Mouse (Mus musculus) heart, postnatal 0 days (tissue): ENCODE results near the gene Slc44a5. TPM values are rescaled to one million over a fixed set of nuclear protein-coding genes. Genes with fewer than 3 reads are reported as not detected.

ENCODE experiments used
- ATAC-seq: fragments of 200-750 bp; cut with Nextera tagmentation; 2 replicates; pipeline ENCODE4 v1.8.0; 2017; ENCODE audit warnings: low read depth, moderate number of reproducible peaks, moderate library complexity; ENCODE audit not compliant: insufficient read depth
- DNase-seq: peaks from one replicate; pipeline ENCODE4 v3.0.0-alpha.2; 2016; ENCODE audit warnings: low spot score
- H3K27ac ChIP-seq: fragments of 300-500 bp; sonication (generic); 2 replicates; pipeline ENCODE4 v1.5.1; 2014; ENCODE audit warnings: low read depth, mild to moderate bottlenecking
- H3K27me3 ChIP-seq: fragments of 300-500 bp; sonication (generic); 2 replicates; pipeline ENCODE4 v1.6.1; 2014; ENCODE audit warnings: low read length, mixed read lengths; ENCODE audit not compliant: control insufficient read depth, insufficient read depth
- H3K36me3 ChIP-seq: fragments of 300-500 bp; sonication (generic); replicated peaks from 2 replicates; pipeline ENCODE4 v1.6.1; 2014; ENCODE audit warnings: low read length, mixed read lengths; ENCODE audit not compliant: control insufficient read depth, insufficient read depth
- H3K4me1 ChIP-seq: fragments of 300-500 bp; sonication (generic); 2 replicates; pipeline ENCODE4 v1.6.1; 2014; ENCODE audit warnings: antibody characterized with exemption; ENCODE audit not compliant: control insufficient read depth, insufficient read depth
- H3K4me2 ChIP-seq: fragments of 300-500 bp; sonication (generic); 2 replicates; pipeline ENCODE4 v1.6.1; 2014; ENCODE audit warnings: low read depth, mild to moderate bottlenecking, low read length, moderate library complexity
- H3K4me3 ChIP-seq: fragments of 300-500 bp; sonication (generic); 2 replicates; pipeline ENCODE4 v1.5.1; 2014; ENCODE audit warnings: low read depth, low read length
- H3K9ac ChIP-seq: fragments of 300-500 bp; sonication (generic); replicated peaks from 2 replicates; pipeline ENCODE4 v1.6.1; 2014; ENCODE audit warnings: low read depth, low read length, mixed read lengths
- H3K9me3 ChIP-seq: fragments of 300-500 bp; sonication (generic); replicated peaks from 2 replicates; pipeline ENCODE4 v1.6.1; 2016; ENCODE audit warnings: low read length; ENCODE audit not compliant: control insufficient read depth
- CTCF ChIP-seq: IDR thresholded peaks from 2 replicates; pipeline ENCODE4 v1.5.1; 2016; ENCODE audit warnings: antibody characterized with exemption, control low read depth, low read depth
- EP300 ChIP-seq: IDR thresholded peaks from 2 replicates; pipeline ENCODE4 v1.6.1; 2016; ENCODE audit warnings: antibody characterized with exemption, low read depth
- WGBS: fragments of 180-500 bp; shearing (Covaris S2); extraction: QIAGEN DNeasy Blood & Tissue Kit; methylation state at CpG from one replicate; pipeline ENCODE4 v1.1.7; 2014; 5-methylcytosine and 5-hydroxymethylcytosine counted together
- polyA plus RNA-seq: library from polyadenylated mRNA; unstranded; fragments of >200 nt; fragmentation: Nextera tagmentation; extraction: Ambion mirVana; gene quantifications from 2 replicates; pipeline ENCODE4 v1.2.1, GENCODE M21; 2015
- total RNA-seq: library from RNA; depleted of rRNA; stranded (reverse); fragments of >200 nt; gene quantifications from 2 replicates; pipeline ENCODE4 v1.2.3, GENCODE M21; 2014; ENCODE audit warnings: low replicate concordance

Gene Slc44a5
- total and polyA plus RNA-seq, 2 experiments from 2014 or later: 0.31 to 0.42 TPM

DNA sequence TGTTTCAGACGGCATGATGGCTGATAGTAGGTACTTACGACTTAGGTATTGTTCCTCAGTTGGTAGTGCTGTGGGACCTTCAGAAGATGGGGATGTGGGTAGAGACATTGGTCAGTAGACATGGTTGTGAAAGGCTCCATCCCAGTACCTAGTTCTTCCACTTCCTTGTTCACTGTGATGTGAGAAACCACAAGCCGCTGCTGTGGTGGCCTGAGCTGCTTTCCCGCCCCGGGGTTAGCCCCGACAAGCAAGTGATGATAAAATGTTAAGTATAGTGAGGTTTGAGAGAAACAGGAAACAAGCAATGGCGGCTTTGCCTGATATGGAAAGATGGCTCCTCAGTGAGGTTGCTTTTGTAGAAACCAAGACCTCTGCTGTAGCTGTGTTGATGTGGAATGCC lies 209.8 kb downstream of the Slc44a5 start:
- ATAC-seq (no peak), DNase-seq (no peak)
- no peaks in the 10 kb centered on the region for H3K36me3 ChIP-seq
- no peaks in the 10 kb centered on the region for H3K9me3 ChIP-seq
- H3K4me2 ChIP-seq: no peak overlapping the region
- H3K27ac ChIP-seq: no peak overlapping the region
- no peak overlapping the region for H3K4me3 ChIP-seq
- TF ChIP-seq EP300 (no peak), CTCF (no peak)
- H3K27me3 ChIP-seq: no peaks in the 10 kb centered on the region
- no peak overlapping the region for H3K9ac ChIP-seq
- no peaks in the 10 kb centered on the region for H3K4me1 ChIP-seq
- 64% methylated on average over 7 of the region's 7 CpGs for WGBS

DNA sequence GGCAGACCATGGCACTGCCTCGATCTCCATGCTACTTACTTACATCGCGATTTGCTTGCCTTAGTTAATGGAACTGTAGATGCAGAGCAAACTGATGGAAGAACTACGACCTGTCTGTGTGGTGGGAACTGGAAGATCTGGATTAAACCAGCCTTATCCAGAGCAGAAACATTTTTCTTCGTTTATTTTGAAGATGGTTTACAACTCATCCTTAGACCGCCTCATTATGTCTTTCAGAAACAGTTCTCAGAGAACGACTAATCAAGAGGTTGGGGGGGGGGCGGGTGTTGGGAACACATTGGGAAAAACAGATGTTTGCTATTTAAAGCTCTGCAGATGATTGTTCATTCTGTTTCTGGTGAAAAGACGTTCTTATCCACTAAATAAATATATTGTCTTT lies 210.7 kb downstream of the Slc44a5 start:
- TF ChIP-seq CTCF: no peak
- no peak for TF ChIP-seq EP300
- H3K9ac ChIP-seq: no peak overlapping the region
- no peak overlapping the region for H3K4me2 ChIP-seq
- no peak overlapping the region for H3K4me3 ChIP-seq
- no peaks in the 10 kb centered on the region for H3K36me3 ChIP-seq
- no peak for DNase-seq
- 77% methylated on average over 9 of the region's 9 CpGs for WGBS
- H3K9me3 ChIP-seq: no peaks in the 10 kb centered on the region
- no peaks in the 10 kb centered on the region for H3K27me3 ChIP-seq
- no peak for ATAC-seq
- H3K4me1 ChIP-seq: no peaks in the 10 kb centered on the region
- H3K27ac ChIP-seq: no peak overlapping the region

DNA sequence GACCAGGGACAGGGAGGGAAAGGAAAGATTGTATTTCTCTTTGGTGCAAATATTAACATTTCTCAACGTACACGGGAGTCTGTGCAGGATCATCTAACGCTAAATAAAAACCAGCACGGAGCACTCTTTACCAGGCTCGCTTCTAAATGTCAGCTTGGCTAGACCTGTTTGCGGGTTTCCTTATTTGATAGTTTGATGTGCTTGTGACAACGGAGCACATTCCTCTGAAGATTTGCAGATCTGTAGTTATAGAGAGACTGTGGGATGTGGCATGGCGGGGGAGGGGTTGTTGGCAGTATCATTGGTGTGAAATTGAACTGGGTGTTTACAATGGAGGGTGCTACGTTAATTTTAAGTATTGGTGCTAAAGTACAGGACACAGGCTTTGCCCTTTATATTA lies 215.4 kb downstream of the Slc44a5 start:
- 67% methylated on average over 9 of the region's 9 CpGs for WGBS
- Histone ChIP-seq H3K36me3 (no peaks in the 10 kb centered on the region), H3K4me1 (0 out of 2 replicates have a peak, but pooled peaks cover 5% of the 10 kb centered on the region), H3K9ac (no peak overlapping the region), H3K27ac (no peak overlapping the region), H3K4me3 (no peak overlapping the region), H3K4me2 (no peak overlapping the region), H3K9me3 (no peaks in the 10 kb centered on the region), H3K27me3 (no peaks in the 10 kb centered on the region)
- TF ChIP-seq EP300 (no peak), CTCF (no peak)
- no peak for DNase-seq
- no peak for ATAC-seq

DNA sequence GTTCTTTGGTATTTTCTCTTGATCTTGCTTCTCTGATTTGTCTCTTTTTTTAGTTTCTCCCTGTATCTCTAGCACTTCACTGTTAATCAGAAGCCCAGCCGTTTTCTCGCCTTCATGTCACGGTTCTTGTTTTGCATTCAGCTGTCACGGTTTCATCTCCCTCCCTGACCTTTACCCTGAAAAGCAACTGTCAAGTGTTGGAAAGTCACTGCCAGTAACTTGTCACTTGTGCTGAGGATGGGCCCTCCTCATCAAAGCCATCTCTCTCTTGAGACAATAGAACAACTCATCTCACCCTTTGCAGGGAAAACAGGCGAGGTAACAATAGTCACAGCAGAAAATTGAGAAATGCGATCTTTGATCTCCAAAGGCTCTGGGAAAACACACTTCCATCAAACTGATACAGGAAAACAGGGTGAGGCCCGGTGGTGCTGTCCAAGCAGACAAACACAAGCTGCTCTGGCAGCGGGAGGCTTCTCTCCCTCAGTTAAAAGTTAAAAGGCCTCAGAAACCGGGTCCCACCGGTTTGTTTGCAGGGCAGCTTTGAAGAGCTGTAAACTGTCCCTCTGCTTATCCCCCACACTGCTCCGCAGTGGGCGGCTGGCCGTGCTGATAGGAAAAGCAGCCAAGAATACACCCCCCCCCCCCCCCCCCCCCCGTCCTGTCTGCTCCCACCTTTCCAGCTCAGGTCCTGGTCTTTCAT lies 219.2 kb downstream of the Slc44a5 start:
- no peaks in the 10 kb centered on the region for H3K36me3 ChIP-seq
- H3K27ac ChIP-seq: no peak overlapping the region
- 0 out of 2 replicates have a peak, but pooled peaks cover 5% of the 10 kb centered on the region for H3K4me1 ChIP-seq
- ATAC-seq (no peak), DNase-seq (no peak)
- H3K9ac ChIP-seq: no peak overlapping the region
- no peak overlapping the region for H3K4me3 ChIP-seq
- TF ChIP-seq EP300 (no peak), CTCF (no peak)
- H3K4me2 ChIP-seq: no peak overlapping the region
- 18% methylated on average over 13 of the region's 14 CpGs for WGBS
- H3K27me3 ChIP-seq: no peaks in the 10 kb centered on the region
- no peaks in the 10 kb centered on the region for H3K9me3 ChIP-seq

DNA sequence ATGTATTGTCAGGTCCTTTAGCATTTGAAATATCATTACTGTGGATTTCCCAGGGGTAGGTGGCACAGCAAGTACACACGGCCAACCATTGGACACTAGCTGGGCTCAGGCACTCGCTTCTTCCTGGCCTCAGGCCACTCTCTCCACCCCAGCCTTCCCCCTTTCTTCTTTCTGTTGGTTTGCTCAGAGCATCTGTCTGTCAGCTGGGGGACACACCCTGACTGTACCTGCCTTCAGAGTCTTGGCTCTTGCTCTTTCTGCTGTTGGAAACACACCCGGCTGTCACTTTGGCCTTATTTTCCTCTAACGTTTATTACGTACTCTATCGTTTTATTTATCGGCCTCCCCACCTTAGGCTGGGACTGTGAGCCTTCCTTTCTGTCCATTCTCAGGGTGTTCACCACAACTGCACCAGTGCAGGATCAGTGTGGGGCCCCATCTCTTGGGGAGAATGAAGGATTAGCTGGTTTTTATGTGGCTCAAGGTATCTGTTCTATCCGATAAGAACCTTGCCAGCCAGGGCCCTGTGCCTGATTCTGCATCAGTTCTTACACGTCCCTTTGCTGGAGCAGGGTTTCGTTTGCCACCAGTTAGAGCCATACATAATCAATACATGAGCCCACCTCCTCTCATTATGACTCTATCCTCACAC lies 220.1 kb downstream of the Slc44a5 start:
- no peak for TF ChIP-seq EP300
- TF ChIP-seq CTCF: no peak

More for the DNA sequence above, 220.1 kb downstream of the Slc44a5 start:
- Histone ChIP-seq H3K4me3 (no peak overlapping the region), H3K27ac (no peak overlapping the region), H3K9me3 (no peaks in the 10 kb centered on the region), H3K27me3 (no peaks in the 10 kb centered on the region), H3K4me2 (no peak overlapping the region), H3K9ac (no peak overlapping the region), H3K4me1 (0 out of 2 replicates have a peak, but pooled peaks cover 5% of the 10 kb centered on the region), H3K36me3 (no peaks in the 10 kb centered on the region)
- WGBS: 73% methylated on average over 10 of the region's 10 CpGs
- DNase-seq (no peak), ATAC-seq (no peak)
